Mouse (Mus musculus): ENCODE measurements around the gene Rpl37a.

Rpl37a gene

GRCm38 (mm10) chr1:72710753-72711653, at the start of gene Rpl37a:
Gene Rpl37a, plus strand, starts transcription at chr1:72711290.
- DNase-seq = peak; percentile 97 to 98

DNA sequence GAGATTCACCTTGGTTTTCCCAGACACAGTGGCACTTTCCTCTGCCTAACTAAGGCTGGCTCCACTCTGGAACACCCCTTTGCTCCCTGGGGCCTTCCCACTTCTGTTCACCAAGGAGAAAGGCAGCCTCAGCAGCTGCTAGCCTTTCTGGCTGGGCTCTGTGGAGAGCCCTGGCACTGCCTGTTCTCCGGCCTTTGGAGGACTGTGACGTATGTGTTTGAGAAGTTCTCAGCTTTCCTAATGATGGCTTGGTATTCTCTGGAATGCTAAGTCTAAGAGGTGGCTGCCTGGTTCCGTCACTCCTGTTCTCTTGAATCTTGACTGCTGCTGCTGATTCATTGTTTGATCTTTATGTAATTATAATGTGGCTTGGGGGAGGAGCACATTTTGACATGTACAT, 38.0 kb upstream of the Rpl37a start:
- DNase-seq = no peak

DNA sequence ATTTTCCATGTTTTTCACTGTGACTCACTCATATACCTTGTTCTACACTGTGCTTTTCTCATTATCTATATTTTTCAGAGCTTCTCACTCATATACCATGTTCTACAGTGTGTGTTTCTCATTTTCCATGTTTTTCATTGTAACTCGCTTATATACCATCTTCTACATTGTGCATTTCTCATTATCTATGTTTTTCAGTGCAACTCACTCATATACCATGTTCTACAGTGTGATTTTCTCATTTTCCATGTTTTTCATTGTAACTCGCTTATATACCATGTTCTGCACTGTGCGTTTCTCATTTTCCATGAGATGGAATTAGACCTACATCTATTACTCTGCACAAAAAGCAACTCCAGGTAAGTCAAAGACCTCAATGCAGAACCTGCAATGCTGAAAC, 14.8 kb upstream of the Rpl37a start:
- no peak for DNase-seq

DNA sequence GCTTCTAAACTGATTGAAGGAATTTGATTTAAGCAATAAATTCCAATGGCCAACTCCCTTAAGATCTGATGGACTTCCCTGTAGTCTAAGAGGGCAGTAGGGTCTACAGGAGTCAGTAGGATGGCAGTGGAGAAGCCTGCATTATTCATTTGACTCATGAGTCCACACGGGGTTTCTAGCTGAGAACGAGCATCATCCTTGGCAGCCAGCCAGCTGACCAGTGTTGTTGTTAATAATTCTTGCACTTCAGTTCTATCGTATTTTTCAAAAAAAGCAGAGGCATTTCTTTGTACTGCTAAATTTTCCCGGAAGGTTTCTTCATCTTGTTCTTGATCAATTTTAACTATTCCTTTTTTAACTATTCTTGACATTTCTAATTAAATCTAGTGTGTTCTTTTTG, 12.4 kb upstream of the Rpl37a start:
- peak; percentile 68 to 75 for DNase-seq

- DNase-seq = no peak
Observed at GRCm38 (mm10) chr1:72700479-72700878, 10.6 kb upstream of the Rpl37a start, which contains the start of gene Ankar. Gene Ankar, minus strand, starts transcription at chr1:72700579.

- DNase-seq = no peak
Observed at GRCm38 (mm10) chr1:72707525-72707924, 3.6 kb upstream of the Rpl37a start.

DNA sequence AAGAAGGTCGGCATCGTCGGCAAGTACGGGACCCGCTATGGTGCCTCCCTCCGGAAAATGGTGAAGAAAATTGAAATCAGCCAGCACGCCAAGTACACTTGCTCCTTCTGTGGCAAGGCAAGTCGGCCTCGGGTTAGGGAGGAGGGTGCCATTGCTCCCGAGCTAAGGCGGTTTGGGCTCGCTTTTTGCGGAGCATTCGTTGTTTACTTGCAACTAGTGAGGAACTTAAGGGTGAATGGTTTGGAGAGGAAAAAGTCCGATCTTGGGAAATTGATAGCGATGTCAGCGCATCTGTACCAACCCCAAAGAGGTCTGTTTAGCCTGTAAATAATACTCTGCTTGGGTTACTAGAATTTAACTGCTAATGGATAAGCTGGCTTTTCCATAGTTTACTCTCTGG, 594 bp downstream of the Rpl37a start:
- DNase-seq = no peak

- DNase-seq = no peak
Observed at GRCm38 (mm10) chr1:72714547-72714946, 3.5 kb downstream of the Rpl37a start.

DNA sequence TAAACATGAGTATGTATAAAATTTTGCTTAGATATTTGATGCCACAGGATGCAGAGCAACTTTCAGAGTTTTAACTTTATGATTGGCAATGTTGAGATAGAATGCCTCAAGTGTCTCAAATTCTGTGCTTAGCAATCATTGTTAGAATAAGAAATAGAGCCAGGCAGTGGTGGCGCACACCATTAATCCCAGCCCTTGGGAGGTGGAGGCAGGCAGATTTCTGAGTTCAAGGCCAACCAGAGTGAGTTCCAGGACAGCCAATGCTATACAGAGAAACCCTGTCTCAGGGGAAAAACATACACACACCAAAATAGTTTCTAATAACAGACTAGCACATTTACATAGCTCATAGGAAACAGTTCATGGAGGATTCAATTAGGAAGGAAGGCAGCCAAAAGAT, 4.0 kb downstream of the Rpl37a start:
- DNase-seq = no peak

DNA sequence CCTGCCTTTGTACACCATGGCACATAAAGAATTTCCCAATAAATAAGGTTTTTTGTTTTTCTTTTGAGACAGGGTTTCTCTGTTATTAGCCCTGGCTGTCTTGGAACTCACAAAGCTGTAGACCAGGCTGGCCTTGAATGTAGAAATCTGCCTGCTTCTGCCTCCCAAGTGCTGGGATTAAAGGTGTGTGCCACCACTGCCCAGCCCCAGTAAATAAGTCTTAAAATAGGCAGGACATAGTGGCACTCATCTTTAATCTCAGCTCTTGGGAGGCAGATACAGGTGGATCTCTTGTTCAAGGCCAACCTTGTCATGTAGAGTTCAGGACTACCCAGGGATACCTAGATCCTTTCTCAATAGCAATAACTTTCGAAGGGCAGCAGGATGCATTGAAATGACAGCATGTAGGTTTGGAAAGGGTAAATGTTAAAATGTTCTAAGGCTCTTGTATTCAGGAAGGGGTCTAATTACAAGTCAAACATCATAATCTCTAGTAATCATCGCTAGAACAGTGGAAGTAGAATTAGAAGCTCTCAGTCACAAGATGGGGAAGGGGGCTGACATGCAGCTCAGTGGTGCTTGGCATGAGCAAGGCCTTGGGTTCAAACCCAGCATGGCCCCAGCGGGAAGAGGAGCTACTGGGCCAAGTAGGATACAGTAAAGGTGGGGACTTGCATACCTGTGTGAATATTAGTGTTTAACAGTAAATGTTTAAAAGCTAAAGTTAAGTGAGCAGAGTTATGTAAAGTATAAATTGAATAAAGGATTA, 4.7 kb downstream of the Rpl37a start:
- no peak for DNase-seq

GRCm38 (mm10) chr1:72716421-72716820, 5.3 kb downstream of the Rpl37a start:
- DNase-seq = no peak

- DNase-seq = peak; percentile 92
Observed at GRCm38 (mm10) chr1:72716926-72717325, 5.8 kb downstream of the Rpl37a start.

DNA sequence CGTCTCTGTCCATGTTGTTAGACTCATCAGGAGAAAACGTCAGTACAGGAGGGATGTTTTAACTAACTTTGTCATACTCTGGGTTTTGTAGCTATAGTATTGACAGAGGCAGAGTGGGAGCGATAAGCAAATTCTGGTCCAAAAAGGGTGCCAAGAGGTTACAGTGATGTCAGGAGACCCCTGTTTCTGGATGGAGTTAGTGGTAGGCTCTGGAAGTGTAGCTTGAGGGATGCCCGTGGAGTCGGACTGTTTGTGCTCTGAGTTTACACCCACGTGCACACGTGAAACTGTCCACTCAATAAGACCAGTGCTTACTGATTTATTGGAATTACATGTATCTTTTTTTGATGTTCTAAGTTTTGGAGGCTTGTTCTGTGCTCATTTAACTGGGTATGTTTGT, 6.5 kb downstream of the Rpl37a start:
- DNase-seq = no peak

- DNase-seq = peak; percentile 79 to 84
Observed at GRCm38 (mm10) chr1:72718846-72719245, 7.8 kb downstream of the Rpl37a start.

DNA sequence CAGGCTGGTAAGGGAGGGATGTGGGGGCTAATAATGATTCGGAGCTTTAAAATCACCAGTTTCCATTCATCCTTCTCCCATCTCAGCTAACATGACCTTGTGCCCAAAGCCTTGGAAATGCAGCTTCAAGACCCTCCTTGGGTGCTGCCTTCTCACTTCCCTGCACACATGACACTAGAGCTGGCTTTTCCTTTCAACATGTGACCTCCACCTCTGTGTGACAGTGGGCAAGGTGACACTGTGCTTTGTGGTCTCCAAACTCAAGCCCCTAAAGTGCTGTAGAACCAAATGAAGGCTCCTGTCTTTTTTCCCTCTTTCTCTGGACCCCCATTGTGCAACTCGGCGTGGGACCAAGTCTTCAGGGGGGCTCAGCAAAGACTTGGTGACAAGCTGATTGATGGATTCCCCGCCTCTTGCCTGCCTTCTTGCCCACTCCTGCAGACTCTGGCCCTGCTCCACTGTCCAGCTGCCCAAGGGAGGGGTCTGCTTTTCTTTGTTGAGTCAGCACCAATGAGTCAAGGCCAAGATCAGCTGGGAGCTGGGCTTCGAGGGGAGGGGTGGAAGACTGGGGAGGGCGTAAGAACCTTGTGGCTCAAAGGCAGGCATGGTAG, 9.1 kb downstream of the Rpl37a start:
- DNase-seq = peak in 1 of 2 experiments; percentile 35

DNA sequence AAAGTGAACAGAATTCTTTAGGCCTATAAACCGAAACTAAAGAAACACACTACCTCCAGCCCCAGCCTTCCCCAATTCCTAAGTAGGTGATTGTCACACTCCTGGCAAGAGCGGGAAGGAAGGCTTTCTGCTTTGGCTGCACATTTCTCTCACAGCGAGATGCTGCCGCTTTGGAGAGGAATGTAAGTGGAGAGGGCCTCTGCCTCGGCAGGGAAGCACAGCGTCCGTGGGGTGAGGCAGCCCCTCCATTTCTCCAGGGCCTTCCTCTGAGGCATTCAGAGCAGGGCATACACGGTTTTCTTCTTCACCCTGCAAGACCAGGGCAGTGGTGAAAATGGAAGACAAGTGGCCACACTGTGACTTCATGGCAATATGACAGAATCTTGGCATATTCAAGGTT, 11.6 kb downstream of the Rpl37a start:
- DNase-seq = no peak

- DNase-seq = no peak
Observed at GRCm38 (mm10) chr1:72724354-72724753, 13.3 kb downstream of the Rpl37a start.

DNA sequence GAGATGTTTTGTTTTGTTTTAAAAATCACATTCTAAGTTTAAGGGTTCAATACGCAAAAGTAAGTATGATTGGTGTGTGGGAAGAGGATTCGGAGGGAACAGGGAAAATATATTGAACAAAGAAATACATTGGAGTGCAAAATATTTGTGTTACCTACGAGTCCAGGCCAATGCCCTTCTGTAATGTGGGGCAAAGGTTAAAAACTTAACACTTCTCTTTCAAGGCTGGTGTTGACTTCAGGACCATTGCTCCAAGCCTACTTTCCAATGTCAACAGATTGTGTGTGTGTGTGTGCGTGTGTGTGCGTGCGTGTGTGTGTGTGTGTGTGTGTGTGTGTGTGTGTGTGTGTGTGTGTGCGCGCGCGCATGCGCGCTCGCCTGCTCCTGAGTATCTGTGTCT, 14.9 kb downstream of the Rpl37a start:
- no peak for DNase-seq

DNA sequence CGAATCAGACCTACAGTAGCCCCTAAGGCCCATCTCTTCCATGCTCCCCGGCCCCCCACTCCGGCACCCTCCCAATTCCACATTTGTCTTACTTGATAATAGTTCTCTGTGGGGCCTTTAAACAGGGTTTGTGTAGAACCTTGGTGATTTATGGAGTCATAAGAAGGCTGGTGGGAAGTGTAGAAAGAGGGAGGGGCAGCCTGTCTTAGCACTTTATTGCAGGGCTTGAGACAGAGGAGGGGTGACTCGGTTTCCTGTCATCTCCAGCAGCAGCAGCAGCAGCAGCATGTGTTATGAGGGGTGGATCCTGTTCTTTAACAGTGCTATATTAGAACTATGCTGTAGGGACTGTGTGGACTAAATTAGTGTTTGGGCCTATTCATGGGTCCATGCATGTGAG, 17.7 kb downstream of the Rpl37a start:
- no peak for DNase-seq

DNA sequence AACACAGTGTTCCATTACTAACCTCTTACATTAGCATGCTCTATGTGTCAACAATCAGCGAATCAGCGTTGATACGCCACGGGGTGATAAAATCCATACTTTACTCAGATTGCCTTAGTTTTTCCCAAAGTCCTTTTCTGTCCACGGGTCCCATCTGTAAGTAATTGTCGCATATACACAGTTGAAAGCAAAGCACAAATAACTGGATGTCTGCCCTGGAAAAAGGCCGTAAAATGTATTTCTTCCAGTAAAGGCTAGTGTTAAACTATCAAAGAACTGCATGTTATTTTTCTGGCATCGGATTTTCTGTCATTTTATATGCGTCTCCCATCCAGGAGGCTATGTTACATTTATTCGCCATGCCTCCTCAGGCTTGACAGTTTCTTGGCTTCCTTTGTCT, 19.0 kb downstream of the Rpl37a start:
- no peak for DNase-seq

- DNase-seq = no peak
Observed at GRCm38 (mm10) chr1:72733191-72733691, 22.2 kb downstream of the Rpl37a start.

DNA sequence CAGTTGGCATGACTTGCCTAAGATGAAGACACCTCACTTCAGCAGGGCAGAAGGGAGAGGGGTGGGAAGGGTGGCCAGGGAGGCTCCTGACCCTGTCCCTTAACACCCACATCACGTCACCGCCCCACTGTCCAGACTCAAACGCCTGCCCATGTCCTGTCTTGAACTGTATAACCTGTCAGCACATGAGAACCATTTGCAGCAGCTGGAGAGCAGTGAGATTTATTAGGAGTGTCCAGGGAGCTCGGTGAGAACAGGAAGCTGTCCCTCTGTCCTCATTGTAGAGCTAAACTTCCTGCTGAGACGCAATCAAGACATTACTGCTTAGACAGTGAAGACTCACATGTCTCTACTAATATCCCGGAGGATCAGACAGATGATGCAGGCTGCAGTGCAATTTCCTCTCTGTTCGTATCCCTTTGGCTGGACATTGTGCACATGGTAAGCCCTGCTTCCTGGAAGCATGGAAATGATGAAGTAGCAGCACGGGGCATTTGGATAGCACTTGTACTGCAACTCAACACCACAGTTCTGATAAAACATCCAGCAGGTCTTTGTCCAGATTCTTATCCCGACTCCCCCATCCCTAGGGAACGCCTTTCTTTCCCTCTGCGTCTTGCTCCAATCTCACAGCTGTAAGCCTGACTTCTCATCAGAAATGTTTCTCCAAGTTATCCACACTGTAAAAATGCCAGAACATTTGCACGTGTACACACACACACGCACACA, 25.5 kb downstream of the Rpl37a start:
- peak; percentile 50 to 60 for DNase-seq

All from kidney, postnatal 4 days (tissue).